Mouse (Mus musculus): ENCODE measurements around the gene Bid.
"Not testable (repeated sequence)": the region's sequence is repeated elsewhere in the genome, so short reads cannot be mapped to it uniquely, and the experiment has no call there.

DNA sequence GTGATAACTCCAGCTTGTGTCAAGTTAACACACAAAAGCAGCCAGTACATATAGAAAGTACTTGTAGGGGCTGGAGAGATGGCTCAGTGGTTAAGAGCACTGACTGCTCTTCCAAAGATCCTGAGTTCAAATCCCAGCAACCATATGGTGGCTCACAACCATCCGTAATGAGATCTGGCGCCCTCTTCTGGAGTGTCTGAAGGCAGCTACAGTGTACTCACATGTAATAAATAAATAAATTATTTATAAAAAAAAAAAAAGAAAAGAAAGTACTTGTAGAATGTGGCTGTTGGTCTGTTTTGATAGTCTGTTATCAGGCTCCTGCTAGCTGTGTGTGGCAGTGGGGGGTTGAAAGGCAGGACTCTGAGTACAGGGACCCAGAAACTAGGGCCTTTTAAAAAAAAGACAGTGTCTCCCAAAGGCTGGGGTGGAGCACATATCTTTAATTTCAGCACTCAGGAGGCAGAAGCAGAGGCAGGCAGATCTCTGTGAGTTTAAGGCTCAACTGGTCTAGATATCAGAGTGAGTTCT is 8.2 kb upstream of the Bid start:
- TF ChIP-seq POLR2A (IDR thresholded peaks at IDR 0.05; ENCODE audit: borderline replicate concordance, extremely low read depth, low read depth, low read length); CTCF (IDR thresholded peaks at IDR 0.05; ENCODE audit: insufficient read depth, low read length): not testable (repeated sequence)
